Mouse (Mus musculus): ENCODE measurements around the gene Piga. TPM values are rescaled to one million over a fixed set of nuclear protein-coding genes. Genes with fewer than 3 reads are reported as not detected.

The Piga gene
- polyA plus RNA-seq, 1 experiment from 2014 or later = 11.9 TPM

DNA sequence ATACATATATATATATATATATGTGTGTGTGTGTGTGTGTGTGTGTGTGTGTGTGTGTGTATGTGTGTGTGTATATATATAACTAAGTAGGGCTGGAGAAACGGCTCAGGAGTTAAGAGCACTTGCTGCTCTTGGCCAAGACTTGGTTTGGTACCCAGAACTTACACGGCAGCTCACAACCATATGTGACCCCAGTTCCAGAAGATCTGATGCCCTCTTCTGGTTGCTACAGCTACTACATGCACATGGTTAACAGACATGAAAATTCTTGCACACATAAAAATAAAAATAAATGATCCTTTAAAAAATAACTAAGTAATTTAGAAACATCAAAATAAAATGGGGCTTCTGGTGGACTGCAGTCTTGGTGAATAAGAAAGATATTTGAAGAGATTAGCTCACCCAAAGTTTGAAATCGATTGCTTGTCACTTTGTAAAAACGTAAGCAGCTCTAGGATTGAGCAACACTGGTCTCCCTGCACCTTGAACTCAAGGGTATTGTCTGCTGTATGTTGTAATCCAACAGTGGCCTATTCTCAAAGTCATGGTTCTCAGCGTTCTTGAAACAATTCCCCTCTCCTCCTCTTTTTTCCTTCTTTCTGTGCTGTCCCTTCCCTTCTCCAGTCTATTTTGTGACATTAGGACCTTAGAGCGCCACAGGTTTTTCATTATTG lies 39.8 kb downstream of the Piga start:
- 70% methylated on average over 6 of the region's 6 CpGs for WGBS
- no peaks in the 10 kb centered on the region for H3K9me3 ChIP-seq (replicated peaks)
- no peak overlapping the region for H3K4me3 ChIP-seq
- ATAC-seq (ENCODE audit: insufficient number of reproducible peaks, low FRiP score) = no peak
- H3K4me2 ChIP-seq = no peak overlapping the region
- H3K27ac ChIP-seq (ENCODE audit: poor library complexity, severe bottlenecking) = no peak overlapping the region
- H3K36me3 ChIP-seq = no peaks in the 10 kb centered on the region
- no peaks in the 10 kb centered on the region for H3K4me1 ChIP-seq (replicated peaks)
- H3K9ac ChIP-seq = no peak overlapping the region
- H3K27me3 ChIP-seq (replicated peaks) = no peaks in the 10 kb centered on the region

Other genes starting within 250 kb of the Piga start
- 8.7 and 8.8 TPM in 2 replicates for gene Bmx, start 161.6 kb upstream of the Piga start, polyA plus RNA-seq (2016; fragmentation: Nextera tagmentation; extraction: Ambion mirVana)
- gene Pir, start 150.4 kb upstream of the Piga start, polyA plus RNA-seq (2016; fragmentation: Nextera tagmentation; extraction: Ambion mirVana) = 9.2 and 9.9 TPM in 2 replicates
- gene Vegfd, start 46.4 kb upstream of the Piga start, polyA plus RNA-seq (2016; fragmentation: Nextera tagmentation; extraction: Ambion mirVana) = 2.2 and 3.5 TPM in 2 replicates
- 7.1 and 7.7 TPM in 2 replicates for gene Asb11, start 17.2 kb downstream of the Piga start, polyA plus RNA-seq (2016; fragmentation: Nextera tagmentation; extraction: Ambion mirVana)
- gene Asb9, start 86.5 kb downstream of the Piga start, polyA plus RNA-seq (2016; fragmentation: Nextera tagmentation; extraction: Ambion mirVana) = not detected in 2 replicates